10 mouse cellular contexts compared by ENCODE assay signal in genomic region chr4:129332846-129333245, GRCm38 (mm10). TPM values are rescaled to one million over a fixed set of nuclear protein-coding genes. Genes with fewer than 3 reads are reported as not detected.
A peak's percentile ranks its signal among the peaks of the same experiment; 100 is the strongest.
DNase-seq lines count a peak whose midpoint lies in the region; ATAC-seq and TF ChIP-seq lines count a peak whose summit lies in the region.
"Had no signal": no experiment of that assay in that cellular context is flagged by ENCODE, and none has a peak within 500 bp of the region (broad histone marks: within the 10 kb centered on the region; RNA-seq: fewer than 3 reads in every experiment).

No protein-coding gene starts in this region.

- no peaks in the 10 kb centered on the region for H3K9me3 ChIP-seq in embryonic facial prominence, embryonic 15.5 days (replicated peaks)
- H3K9me3 ChIP-seq in intestine, embryonic 15.5 days = no peaks in the 10 kb centered on the region

- TF ChIP-seq CTCF in left cerebral cortex, adult 2 months (IDR thresholded peaks at IDR 0.05) = no peak

- H3K79me2 ChIP-seq in myocyte (ENCODE audit: control insufficient read depth, insufficient read depth) = peaks cover 68% of the 10 kb centered on the region

- 33% methylated on average over 1 of the region's 1 CpGs for WGBS in embryonic facial prominence, embryonic 15.5 days
- 50% methylated on average over 1 of the region's 1 CpGs for WGBS in intestine, embryonic 15.5 days

- DNase-seq in left cerebral cortex, adult 2 months (ENCODE audit: extremely low spot score in 1 of 2, low spot score in 2 of 2) = no peak
- no peak for DNase-seq in left cerebral cortex, adult 18-20 months (ENCODE audit: low spot score in 2 of 2)
- DNase-seq in cerebellum, adult 18-20 months = no peak
- DNase-seq in left cerebral cortex, postnatal 10 days (ENCODE audit: extremely low spot score in 1 of 2, low spot score in 2 of 2) = no peak
- no peak for DNase-seq in embryo, embryonic 10.5 days (ENCODE audit: low spot score)
- DNase-seq: cerebellum, adult 9-10 months; thymus, postnatal 4 days had no signal

- H3K9ac ChIP-seq in embryonic facial prominence, embryonic 15.5 days = no peak overlapping the region
- no peak overlapping the region; the same call in 1 of the 2 replicates for H3K9ac ChIP-seq in intestine, embryonic 15.5 days

- H3ac ChIP-seq in myocyte (ENCODE audit: control insufficient read depth, insufficient read length) = no peak overlapping the region

- intact Hi-C loops in left cerebral cortex, adult 2 months (cut with DNase I) = no loop called here
- intact Hi-C loops in left cerebral cortex, postnatal 10 days (cut with DNase I) = no loop called here

- ATAC-seq in embryonic facial prominence, embryonic 15.5 days (ENCODE audit: insufficient number of reproducible peaks, low FRiP score, low TSS enrichment, low read depth) = no peak
- no peak for ATAC-seq in intestine, embryonic 15.5 days

- no peak overlapping the region for H3K27ac ChIP-seq in left cerebral cortex, adult 2 months
- no peak overlapping the region for H3K27ac ChIP-seq in embryonic facial prominence, embryonic 15.5 days (replicated peaks)
- H3K27ac ChIP-seq in intestine, embryonic 15.5 days = no peak overlapping the region

- H3K36me3 ChIP-seq in embryonic facial prominence, embryonic 15.5 days = peaks cover 32% of the 10 kb centered on the region
- H3K36me3 ChIP-seq in intestine, embryonic 15.5 days = peaks cover 9% of the 10 kb centered on the region
- peaks cover 37% of the 10 kb centered on the region for H3K36me3 ChIP-seq in myocyte (ENCODE audit: control insufficient read depth, insufficient read depth)

- peaks cover 39% of the 10 kb centered on the region for H3K4me1 ChIP-seq in embryonic facial prominence, embryonic 15.5 days
- H3K4me1 ChIP-seq in intestine, embryonic 15.5 days (replicated peaks) = peaks cover 30% of the 10 kb centered on the region

- peak overlapping the region; percentile 79 for H3K4me2 ChIP-seq in embryonic facial prominence, embryonic 15.5 days (replicated peaks)
- H3K4me2 ChIP-seq in intestine, embryonic 15.5 days (replicated peaks) = peak overlapping the region; percentile 58; the same call in 1 of the 2 replicates
- peak overlapping the region; percentile 84 for H3K4me2 ChIP-seq in myocyte (ENCODE audit: low read depth)

- H3K27me3 ChIP-seq in embryonic facial prominence, embryonic 15.5 days = no peaks in the 10 kb centered on the region
- no peaks in the 10 kb centered on the region for H3K27me3 ChIP-seq in intestine, embryonic 15.5 days (replicated peaks)
- no peaks in the 10 kb centered on the region for H3K27me3 ChIP-seq in myocyte (ENCODE audit: control insufficient read depth, insufficient read depth, insufficient read length)

- 0 out of 2 replicates have a peak overlapping the region, but pooled peaks have one; percentile 8 for H3K4me3 ChIP-seq in left cerebral cortex, adult 2 months
- H3K4me3 ChIP-seq in embryonic facial prominence, embryonic 15.5 days (replicated peaks) = peak overlapping the region; percentile 95
- H3K4me3 ChIP-seq in intestine, embryonic 15.5 days (replicated peaks) = peak overlapping the region; percentile 92; the same call in 1 of the 2 replicates
- peak overlapping the region; percentile 82 for H3K4me3 ChIP-seq in myocyte

- TF ChIP-seq POLR2A in myocyte (IDR thresholded peaks at IDR 0.05; ENCODE audit: insufficient read length, low read depth) = no peak

TF ChIP-seq in myocyte, 11 proteins besides CTCF, POLR2A, EP300 and RAD21:
- TF ChIP-seq MAX (IDR thresholded peaks at IDR 0.05; ENCODE audit: low read depth) = no peak
- no peak for TF ChIP-seq TCF12 (IDR thresholded peaks at IDR 0.05; ENCODE audit: insufficient read depth, poor library complexity, severe bottlenecking)
- no peak for TF ChIP-seq POLR2AphosphoS2 (IDR thresholded peaks at IDR 0.05; ENCODE audit: insufficient read length, low read depth)
- no peak for TF ChIP-seq E2F4 (IDR thresholded peaks at IDR 0.05; ENCODE audit: insufficient read depth)
- TF ChIP-seq REST (IDR thresholded peaks at IDR 0.05; ENCODE audit: insufficient read depth, insufficient read length) = no peak
- TF ChIP-seq TCF3 (IDR thresholded peaks at IDR 0.05; ENCODE audit: insufficient read length, low read depth) = no peak
- no peak for TF ChIP-seq CEBPB (IDR thresholded peaks at IDR 0.05; ENCODE audit: insufficient read depth, poor library complexity, severe bottlenecking)
- TF ChIP-seq SRF (IDR thresholded peaks at IDR 0.05; ENCODE audit: control insufficient read depth, insufficient read length, low read depth) = no peak

RNA-seq across cellular contexts. Expression of gene Rbbp4, which starts 2.3 kb away (rescaled TPM):
- total RNA-seq in left cerebral cortex, adult 2 months (2021) = 100 to 1,000 TPM; 115 to 123 TPM
- 100 to 1,000 TPM; 122 to 129 TPM for total RNA-seq in left cerebral cortex, adult 18-20 months (2021)
- polyA plus RNA-seq in embryonic facial prominence, embryonic 15.5 days (2015; fragmentation: Nextera tagmentation; extraction: Ambion mirVana) = 325 and 329 TPM in 2 replicates
- 310 and 386 TPM in 2 replicates for polyA plus RNA-seq in intestine, embryonic 15.5 days (2015; fragmentation: Nextera tagmentation; extraction: Ambion mirVana)
- 137 TPM for polyA plus RNA-seq in myocyte (2012; fragmentation: generic; extraction: Trizol)
- total RNA-seq in left cerebral cortex, postnatal 10 days (2021) = 100 to 1,000 TPM; 124 to 134 TPM

RNA-seq across cellular contexts. Expression of gene Zbtb8os, which starts 2.6 kb away (rescaled TPM):
- total RNA-seq in left cerebral cortex, adult 2 months (2021) = 10 to 100 TPM; 29.4 to 30.1 TPM
- total RNA-seq in left cerebral cortex, adult 18-20 months (2021) = 10 to 100 TPM; 28.5 to 31.9 TPM
- 36.6 and 41.2 TPM in 2 replicates for polyA plus RNA-seq in embryonic facial prominence, embryonic 15.5 days (2015; fragmentation: Nextera tagmentation; extraction: Ambion mirVana)
- polyA plus RNA-seq in intestine, embryonic 15.5 days (2015; fragmentation: Nextera tagmentation; extraction: Ambion mirVana) = 58.0 and 62.6 TPM in 2 replicates
- polyA plus RNA-seq in myocyte (2012; fragmentation: generic; extraction: Trizol) = 34.5 TPM
- total RNA-seq in left cerebral cortex, postnatal 10 days (2021) = 10 to 100 TPM; 18.9 to 24.7 TPM

RNA-seq across cellular contexts. Expression of gene Zbtb8a, which starts 45.1 kb away (rescaled TPM):
- total RNA-seq in left cerebral cortex, adult 2 months (2021) = 1 to 10 TPM; 5.1 to 5.8 TPM
- 1 to 10 TPM; 4.8 to 5.0 TPM for total RNA-seq in left cerebral cortex, adult 18-20 months (2021)
- polyA plus RNA-seq in embryonic facial prominence, embryonic 15.5 days (2015; fragmentation: Nextera tagmentation; extraction: Ambion mirVana) = 12.8 and 14.1 TPM in 2 replicates
- polyA plus RNA-seq in intestine, embryonic 15.5 days (2015; fragmentation: Nextera tagmentation; extraction: Ambion mirVana) = 15.1 and 15.4 TPM in 2 replicates
- 5.8 TPM for polyA plus RNA-seq in myocyte (2012; fragmentation: generic; extraction: Trizol)
- total RNA-seq in left cerebral cortex, postnatal 10 days (2021) = 1 to 10 TPM; 7.6 to 8.5 TPM

RNA-seq across cellular contexts. Expression of gene Sync, which starts 45.4 kb away (rescaled TPM):
- total RNA-seq in left cerebral cortex, adult 2 months (2021) = 1 to 10 TPM; 1.8 to 2.2 TPM
- 1 to 10 TPM; 1.9 to 2.5 TPM for total RNA-seq in left cerebral cortex, adult 18-20 months (2021)
- polyA plus RNA-seq in embryonic facial prominence, embryonic 15.5 days (2015; fragmentation: Nextera tagmentation; extraction: Ambion mirVana) = 4.9 and 6.9 TPM in 2 replicates
- polyA plus RNA-seq in intestine, embryonic 15.5 days (2015; fragmentation: Nextera tagmentation; extraction: Ambion mirVana) = 1.2 TPM in 2 replicates
- 51.1 TPM for polyA plus RNA-seq in myocyte (2012; fragmentation: generic; extraction: Trizol)
- 1 to 10 TPM; 1.7 TPM for total RNA-seq in left cerebral cortex, postnatal 10 days (2021)

Comparison
In these comparisons a context has a peak if more than half of its experiments do, and no peak if none do; other contexts are left out.
1. H3K4me3 ChIP-seq: peak in every context shown above with its lines; median percentile 95 in embryonic facial prominence, embryonic 15.5 days; 92 in intestine, embryonic 15.5 days; 82 in myocyte; 8 in left cerebral cortex, adult 2 months.